8 mouse cellular contexts compared by ENCODE assay signal in genomic region chr13:65278383-65279341, GRCm38 (mm10). TPM values are rescaled to one million over a fixed set of nuclear protein-coding genes. Genes with fewer than 3 reads are reported as not detected.
DNase-seq lines count a peak whose midpoint lies in the region; ATAC-seq and TF ChIP-seq lines count a peak whose summit lies in the region.

Zfp369 (plus strand) TSS chr13:65278814.

- peak within 1 kb of the TSS; percentile 91 for H3K4me3 ChIP-seq in ES-Bruce4 (ENCODE audit: low read depth, low read length)
- H3K4me3 ChIP-seq in forebrain, embryonic 13.5 days, result peak within 1 kb of the TSS; percentile 67
- peak within 1 kb of the TSS; percentile 76 for H3K4me3 ChIP-seq in liver, postnatal 0 days (ENCODE audit: low read depth, low read length)
- peak within 1 kb of the TSS; percentile 50 for H3K4me3 ChIP-seq in neural tube, embryonic 14.5 days (ENCODE audit: low read depth, low read length)

- peak within 1 kb of the TSS; percentile 63 for H3K4me2 ChIP-seq in forebrain, embryonic 13.5 days
- peak within 1 kb of the TSS; percentile 81 for H3K4me2 ChIP-seq in liver, postnatal 0 days (ENCODE audit: low read depth, low read length)
- peak within 1 kb of the TSS; percentile 58 for H3K4me2 ChIP-seq in neural tube, embryonic 14.5 days (ENCODE audit: low read depth, low read length)

- H3K27ac ChIP-seq in ES-Bruce4 (ENCODE audit: insufficient read depth, low read length), result peak within 1 kb of the TSS; percentile 65
- H3K27ac ChIP-seq in forebrain, embryonic 13.5 days, result peak within 1 kb of the TSS; percentile 80
- peak within 1 kb of the TSS; percentile 82 for H3K27ac ChIP-seq in liver, postnatal 0 days (ENCODE audit: low read depth)
- H3K27ac ChIP-seq in neural tube, embryonic 14.5 days (ENCODE audit: low read depth, low read length), result peak within 1 kb of the TSS; percentile 86

- ATAC-seq in cerebellum, adult (ENCODE audit: insufficient number of reproducible peaks, low FRiP score, low TSS enrichment), result peak; percentile 98
- peak; percentile 98 for ATAC-seq in forebrain, embryonic 13.5 days
- ATAC-seq in liver, postnatal 0 days, result peak; percentile 99
- peak; percentile 99 for ATAC-seq in neural tube, embryonic 14.5 days (ENCODE audit: low read depth)

- TF ChIP-seq POLR2A in ES-Bruce4 (IDR thresholded peaks at IDR 0.05; ENCODE audit: insufficient read depth, low read length), result no peak

- peak; percentile 97 to 98 for DNase-seq in heart, postnatal 10 days
- peak; percentile 82 for DNase-seq in large intestine, adult 2 months (ENCODE audit: low read depth, low spot score)
- DNase-seq in liver, postnatal 0 days, result peak; percentile 95
- DNase-seq in testis, postnatal 10 days (ENCODE audit: low spot score), result peak; percentile 94

- peak within 1 kb of the TSS; percentile 53 for H3K9ac ChIP-seq in ES-Bruce4 (ENCODE audit: low read depth, poor library complexity, severe bottlenecking)
- peak within 1 kb of the TSS; percentile 80 for H3K9ac ChIP-seq in forebrain, embryonic 13.5 days
- H3K9ac ChIP-seq in liver, postnatal 0 days (replicated peaks), result peak within 1 kb of the TSS; percentile 77
- peak within 1 kb of the TSS; percentile 63 for H3K9ac ChIP-seq in neural tube, embryonic 14.5 days (replicated peaks; ENCODE audit: low read depth, low read length)

- H3K27me3 ChIP-seq in ES-Bruce4 (ENCODE audit: control insufficient read depth, insufficient read depth, low read length, poor library complexity, severe bottlenecking), result no peaks in the 10 kb centered on the region
- H3K27me3 ChIP-seq in forebrain, embryonic 13.5 days, result no peaks in the 10 kb centered on the region
- H3K27me3 ChIP-seq in liver, postnatal 0 days (ENCODE audit: insufficient read depth, low read length), result no peaks in the 10 kb centered on the region
- no peaks in the 10 kb centered on the region for H3K27me3 ChIP-seq in neural tube, embryonic 14.5 days (ENCODE audit: control insufficient read depth, insufficient read depth, low read length)

- H3K9me3 ChIP-seq in ES-Bruce4 (replicated peaks; ENCODE audit: control insufficient read depth, insufficient read depth, low read length, poor library complexity, severe bottlenecking), result no peaks in the 10 kb centered on the region
- peaks cover 44% of the 10 kb centered on the region for H3K9me3 ChIP-seq in forebrain, embryonic 13.5 days (replicated peaks)
- H3K9me3 ChIP-seq in liver, postnatal 0 days (ENCODE audit: low read length), result no peaks in the 10 kb centered on the region
- peaks cover under 1% of the 10 kb centered on the region; the same call in 1 of the 2 replicates for H3K9me3 ChIP-seq in neural tube, embryonic 14.5 days (ENCODE audit: control insufficient read depth, low read length)

- intact Hi-C loops in heart, postnatal 10 days (cut with DNase I), result loop anchor here (2.0 kb wide), 1 partner anchor 38 kb away; no protein-coding TSS in a partner anchor

- TF ChIP-seq CTCF in ES-Bruce4 (IDR thresholded peaks at IDR 0.05; ENCODE audit: low read depth, low read length), result no peak
- TF ChIP-seq CTCF in liver, postnatal 0 days (IDR thresholded peaks at IDR 0.05; ENCODE audit: low read depth), result peak; percentile 39

- no peak for TF ChIP-seq EP300 in ES-Bruce4 (IDR thresholded peaks at IDR 0.05; ENCODE audit: insufficient read depth, low read depth, low read length)
- no peak for TF ChIP-seq EP300 in liver, postnatal 0 days (IDR thresholded peaks at IDR 0.05; ENCODE audit: low read depth)

- WGBS in forebrain, embryonic 13.5 days, result under 1% methylated on average over 50 of the region's 50 CpGs
- WGBS in large intestine, adult 2 months, result under 1% methylated on average over 50 of the region's 50 CpGs
- WGBS in liver, postnatal 0 days (ENCODE audit: insufficient replicate concordance), result under 1% methylated on average over 50 of the region's 50 CpGs
- under 1% methylated on average over 50 of the region's 50 CpGs for WGBS in neural tube, embryonic 14.5 days

- H3K4me1 ChIP-seq in ES-Bruce4 (ENCODE audit: control insufficient read depth, insufficient read depth, low read length), result no peaks in the 10 kb centered on the region
- peaks cover 6% of the 10 kb centered on the region; the same call in 1 of the 2 replicates for H3K4me1 ChIP-seq in forebrain, embryonic 13.5 days
- H3K4me1 ChIP-seq in liver, postnatal 0 days (ENCODE audit: insufficient read depth), result peaks cover 12% of the 10 kb centered on the region
- H3K4me1 ChIP-seq in neural tube, embryonic 14.5 days (ENCODE audit: control insufficient read depth, insufficient read depth, low read length), result peaks cover 4% of the 10 kb centered on the region; the same call in 1 of the 2 replicates

- H3K36me3 ChIP-seq in ES-Bruce4 (ENCODE audit: control insufficient read depth, insufficient read depth, low read length, poor library complexity, severe bottlenecking), result peaks cover 4% of the 10 kb centered on the region; the same call in 1 of the 2 replicates
- H3K36me3 ChIP-seq in forebrain, embryonic 13.5 days (ENCODE audit: poor library complexity, severe bottlenecking), result peaks cover 57% of the 10 kb centered on the region
- H3K36me3 ChIP-seq in liver, postnatal 0 days (replicated peaks; ENCODE audit: insufficient read depth, low read length), result no peaks in the 10 kb centered on the region
- H3K36me3 ChIP-seq in neural tube, embryonic 14.5 days (ENCODE audit: control insufficient read depth, insufficient read depth, low read length), result no peaks in the 10 kb centered on the region

RNA-seq across cellular contexts. Expression of gene Zfp369, which starts in this region (rescaled TPM):
- polyA plus RNA-seq in ES-Bruce4 (2011; ENCODE audit: insufficient read depth, insufficient read length, low read depth, missing spikeins), result 27.9 and 29.0 TPM in 2 replicates
- polyA plus RNA-seq in forebrain, embryonic 13.5 days (2015; fragmentation: Nextera tagmentation; extraction: Ambion mirVana), result 17.6 and 19.4 TPM in 2 replicates
- total RNA-seq in heart, postnatal 10 days (2021), result 10 to 100 TPM; 28.3 to 39.0 TPM
- polyA plus RNA-seq in large intestine, adult 2 months (2012; rRNA removed), result 7.7 and 10.2 TPM in 2 replicates
- polyA plus RNA-seq in liver, postnatal 0 days (2015; fragmentation: Nextera tagmentation; extraction: Ambion mirVana), result 2.5 and 2.7 TPM in 2 replicates
- 26.2 and 29.6 TPM in 2 replicates for polyA plus RNA-seq in neural tube, embryonic 14.5 days (2014; fragmentation: Nextera tagmentation; extraction: Ambion mirVana)

Comparison
In these comparisons a context has a peak if more than half of its experiments do, and no peak if none do; other contexts are left out.
1. Peak in every context shown above with its lines: DNase-seq, ATAC-seq, H3K4me3 ChIP-seq and H3K27ac ChIP-seq.